Mouse (Mus musculus) hindbrain, embryonic 14.5 days (tissue): ENCODE results near the gene Map1a. TPM values are rescaled to one million over a fixed set of nuclear protein-coding genes. Genes with fewer than 3 reads are reported as not detected.

Source experiments
- ATAC-seq: fragments of 200-750 bp; cut with Nextera tagmentation; 2 replicates; pipeline ENCODE4 v1.8.0; 2017; ENCODE audit warnings: moderate number of reproducible peaks, mild to moderate bottlenecking, moderate TSS enrichment, moderate library complexity; ENCODE audit not compliant: low FRiP score
- DNase-seq: peaks from one replicate; pipeline ENCODE4 v3.0.0-alpha.2; 2015; ENCODE audit warnings: low spot score
- H3K27ac ChIP-seq: fragments of 300-500 bp; sonication (generic); 2 replicates; pipeline ENCODE4 v1.5.1; 2014; ENCODE audit warnings: mild to moderate bottlenecking, moderate library complexity
- H3K27me3 ChIP-seq: fragments of 300-500 bp; sonication (generic); 2 replicates; pipeline ENCODE4 v1.6.1; 2014; ENCODE audit warnings: mild to moderate bottlenecking, low read length, mixed read lengths; ENCODE audit not compliant: control insufficient read depth, insufficient read depth
- H3K36me3 ChIP-seq: fragments of 300-500 bp; sonication (generic); replicated peaks from 2 replicates; pipeline ENCODE4 v1.6.1; 2014; ENCODE audit not compliant: control insufficient read depth, insufficient read depth
- H3K4me1 ChIP-seq: fragments of 300-500 bp; sonication (generic); replicated peaks from 2 replicates; pipeline ENCODE4 v1.6.1; 2014; ENCODE audit warnings: antibody characterized with exemption, low read length, mixed read lengths; ENCODE audit not compliant: control insufficient read depth, insufficient read depth
- H3K4me2 ChIP-seq: fragments of 300-500 bp; sonication (generic); replicated peaks from 2 replicates; pipeline ENCODE4 v1.6.1; 2014; ENCODE audit warnings: mild to moderate bottlenecking, moderate library complexity
- H3K4me3 ChIP-seq: fragments of 300-500 bp; sonication (generic); replicated peaks from 2 replicates; pipeline ENCODE4 v1.5.1; 2014; ENCODE audit warnings: mild to moderate bottlenecking, low read length
- H3K9ac ChIP-seq: fragments of 300-500 bp; sonication (generic); 2 replicates; pipeline ENCODE4 v1.6.1; 2014
- H3K9me3 ChIP-seq: fragments of 300-500 bp; sonication (generic); 2 replicates; pipeline ENCODE4 v1.6.1; 2016; ENCODE audit warnings: low read length; ENCODE audit not compliant: control insufficient read depth
- WGBS: fragments of 180-500 bp; shearing (Covaris S2); extraction: QIAGEN DNeasy Blood & Tissue Kit; methylation state at CpG from one replicate; pipeline ENCODE4 v1.1.7; 2014; 5-methylcytosine and 5-hydroxymethylcytosine counted together
- polyA plus RNA-seq: library from polyadenylated mRNA; unstranded; fragments of >200 nt; fragmentation: Nextera tagmentation; extraction: Ambion mirVana; gene quantifications from 2 replicates; pipeline ENCODE4 v1.2.1, GENCODE M21; 2014

Map1a gene
- polyA plus RNA-seq, 1 experiment from 2014 or later, result 50.1 TPM

DNA sequence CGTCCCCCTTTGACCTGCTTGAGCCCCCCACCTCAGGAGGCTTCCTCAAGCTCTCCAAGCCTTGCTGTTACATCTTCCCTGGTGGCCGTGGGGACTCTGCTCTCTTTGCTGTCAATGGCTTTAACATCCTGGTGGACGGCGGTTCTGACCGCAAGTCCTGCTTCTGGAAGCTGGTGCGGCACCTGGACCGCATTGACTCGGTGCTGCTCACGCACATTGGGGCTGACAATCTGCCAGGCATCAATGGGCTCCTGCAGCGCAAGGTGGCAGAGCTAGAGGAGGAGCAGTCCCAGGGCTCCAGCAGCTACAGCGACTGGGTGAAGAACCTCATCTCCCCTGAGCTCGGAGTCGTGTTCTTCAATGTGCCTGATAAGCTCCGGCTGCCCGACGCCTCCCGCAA is 10.1 kb downstream of the Map1a start:
- DNase-seq (no peak), ATAC-seq (no peak)
- Histone ChIP-seq H3K4me2 (no peak overlapping the region), H3K9me3 (no peaks in the 10 kb centered on the region), H3K4me1 (peaks cover 29% of the 10 kb centered on the region), H3K27ac (no peak overlapping the region), H3K9ac (no peak overlapping the region), H3K27me3 (no peaks in the 10 kb centered on the region), H3K36me3 (peaks cover 55% of the 10 kb centered on the region), H3K4me3 (no peak overlapping the region)
- WGBS, result 87% methylated on average over 17 of the region's 17 CpGs

GRCm38 (mm10) chr2:121300036-121300435 is 10.6 kb downstream of the Map1a start:
- Histone ChIP-seq H3K27ac (no peak overlapping the region), H3K9ac (no peak overlapping the region), H3K4me3 (no peak overlapping the region), H3K36me3 (peaks cover 61% of the 10 kb centered on the region), H3K4me2 (no peak overlapping the region), H3K9me3 (no peaks in the 10 kb centered on the region), H3K4me1 (peaks cover 23% of the 10 kb centered on the region), H3K27me3 (no peaks in the 10 kb centered on the region)
- DNase-seq, result no peak
- WGBS, result 87% methylated on average over 10 of the region's 10 CpGs
- ATAC-seq, result no peak

DNA sequence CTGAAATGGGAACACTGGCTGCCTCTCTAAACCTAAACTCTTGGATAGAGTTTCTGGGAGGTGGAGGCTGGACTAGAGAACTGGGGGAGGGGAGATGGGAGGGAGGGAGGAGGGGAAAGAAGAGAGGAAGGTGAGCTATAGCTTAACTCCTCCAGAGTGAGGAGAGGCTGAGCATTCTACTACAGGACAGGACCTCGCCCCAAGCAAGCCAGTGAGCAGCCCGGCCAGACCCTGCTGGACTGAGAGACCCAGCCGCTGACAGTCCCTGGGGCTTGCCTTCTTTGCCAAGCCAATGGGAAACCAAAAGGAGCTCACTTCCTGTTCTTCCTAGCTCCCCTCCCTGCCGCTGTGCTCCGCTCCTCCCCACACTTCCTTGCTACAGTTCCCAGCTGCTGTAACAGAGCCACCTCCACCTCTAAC is 19.6 kb downstream of the Map1a start:
- Histone ChIP-seq H3K36me3 (peaks cover 65% of the 10 kb centered on the region), H3K9me3 (no peaks in the 10 kb centered on the region), H3K27me3 (no peaks in the 10 kb centered on the region), H3K4me3 (no peak overlapping the region), H3K9ac (no peak overlapping the region), H3K4me2 (no peak overlapping the region), H3K4me1 (no peaks in the 10 kb centered on the region), H3K27ac (no peak overlapping the region)
- DNase-seq (no peak), ATAC-seq (no peak)
- WGBS, result 54% methylated on average over 5 of the region's 5 CpGs

- H3K9ac ChIP-seq, result no peak overlapping the region
- H3K36me3 ChIP-seq, result peaks cover 58% of the 10 kb centered on the region
- H3K4me2 ChIP-seq, result no peak overlapping the region
- no peak for DNase-seq
- H3K9me3 ChIP-seq, result no peaks in the 10 kb centered on the region
- H3K4me3 ChIP-seq, result no peak overlapping the region
- no peaks in the 10 kb centered on the region for H3K27me3 ChIP-seq
- no peak overlapping the region for H3K27ac ChIP-seq
- 84% methylated on average over 8 of the region's 8 CpGs for WGBS
- ATAC-seq, result no peak
- no peaks in the 10 kb centered on the region for H3K4me1 ChIP-seq
These were observed 26.9 kb downstream of the Map1a start for GRCm38 (mm10) chr2:121316278-121316677.

- no peaks in the 10 kb centered on the region for H3K9me3 ChIP-seq
- no peak overlapping the region for H3K9ac ChIP-seq
- WGBS, result 98% methylated on average over 10 of the region's 10 CpGs
- no peak overlapping the region for H3K27ac ChIP-seq
- no peak overlapping the region for H3K4me3 ChIP-seq
- ATAC-seq (no peak), DNase-seq (no peak)
- H3K36me3 ChIP-seq, result peaks cover 38% of the 10 kb centered on the region
- H3K4me1 ChIP-seq, result no peaks in the 10 kb centered on the region
- H3K27me3 ChIP-seq, result no peaks in the 10 kb centered on the region
- H3K4me2 ChIP-seq, result no peak overlapping the region
These were observed 33.6 kb downstream of the Map1a start for GRCm38 (mm10) chr2:121323041-121323440.

- no peak for ATAC-seq
- WGBS, result 90% methylated on average over 10 of the region's 10 CpGs
These were observed 34.5 kb downstream of the Map1a start for GRCm38 (mm10) chr2:121323693-121324470.

DNA sequence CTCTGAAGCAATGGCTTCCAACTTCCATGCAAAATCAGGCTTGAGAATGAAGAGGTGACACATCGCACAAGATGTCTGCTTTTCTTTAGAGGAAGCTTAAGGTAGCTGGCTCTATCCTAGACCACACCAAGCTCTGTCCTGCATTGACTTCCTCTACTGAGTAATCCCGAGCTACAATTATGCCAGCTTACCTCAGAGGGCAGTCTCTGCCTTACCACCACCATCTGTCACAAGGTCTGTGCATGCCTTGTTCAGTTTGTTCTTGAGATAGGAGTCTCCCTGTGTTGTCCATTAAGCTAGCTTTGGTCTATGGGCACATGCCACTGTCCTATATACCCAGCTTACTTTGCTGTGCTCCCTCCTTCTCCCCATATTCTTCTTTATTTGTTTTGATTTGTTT is 40.1 kb downstream of the Map1a start:
- Histone ChIP-seq H3K27me3 (no peaks in the 10 kb centered on the region), H3K4me2 (no peak overlapping the region), H3K4me1 (no peaks in the 10 kb centered on the region), H3K36me3 (peaks cover 55% of the 10 kb centered on the region), H3K9ac (no peak overlapping the region), H3K4me3 (no peak overlapping the region), H3K9me3 (no peaks in the 10 kb centered on the region), H3K27ac (no peak overlapping the region)
- DNase-seq (no peak), ATAC-seq (no peak)
- WGBS, result 93% methylated on average over 2 of the region's 2 CpGs

More at GRCm38 (mm10) chr2:121323693-121324470, 34.5 kb downstream of the Map1a start:
- H3K27ac ChIP-seq, result no peak overlapping the region
- H3K9ac ChIP-seq, result no peak overlapping the region
- no peaks in the 10 kb centered on the region for H3K27me3 ChIP-seq
- peaks cover 36% of the 10 kb centered on the region for H3K36me3 ChIP-seq
- no peak overlapping the region for H3K4me2 ChIP-seq
- H3K4me3 ChIP-seq, result no peak overlapping the region
- no peaks in the 10 kb centered on the region for H3K4me1 ChIP-seq
- no peak for DNase-seq
- no peaks in the 10 kb centered on the region for H3K9me3 ChIP-seq

GRCm38 (mm10) chr2:121339057-121339456 is 49.7 kb downstream of the Map1a start:
- H3K4me1 ChIP-seq, result no peaks in the 10 kb centered on the region
- no peak overlapping the region for H3K27ac ChIP-seq
- DNase-seq, result no peak
- H3K9ac ChIP-seq, result no peak overlapping the region
- ATAC-seq, result no peak
- H3K9me3 ChIP-seq, result no peaks in the 10 kb centered on the region
- no peak overlapping the region for H3K4me3 ChIP-seq
- H3K27me3 ChIP-seq, result no peaks in the 10 kb centered on the region
- H3K4me2 ChIP-seq, result no peak overlapping the region
- peaks cover 61% of the 10 kb centered on the region for H3K36me3 ChIP-seq

GRCm38 (mm10) chr2:121353156-121353555 is 63.8 kb downstream of the Map1a start:
- DNase-seq (no peak), ATAC-seq (no peak)
- H3K27me3 ChIP-seq, result peaks cover 13% of the 10 kb centered on the region
- no peak overlapping the region for H3K9ac ChIP-seq
- H3K27ac ChIP-seq, result no peak overlapping the region
- H3K4me3 ChIP-seq, result no peak overlapping the region
- H3K9me3 ChIP-seq, result no peaks in the 10 kb centered on the region
- 58% methylated on average over 8 of the region's 8 CpGs for WGBS
- H3K4me2 ChIP-seq, result no peak overlapping the region
- H3K4me1 ChIP-seq, result peaks cover 9% of the 10 kb centered on the region; the same call in 1 of the 2 replicates
- H3K36me3 ChIP-seq, result peaks cover 16% of the 10 kb centered on the region
